Mouse (Mus musculus) hindbrain, postnatal 0 days (tissue): ENCODE measurements around the gene Tmed11. TPM values are rescaled to one million over a fixed set of nuclear protein-coding genes. Genes with fewer than 3 reads are reported as not detected.
A peak's percentile ranks its signal among the peaks of the same experiment; 100 is the strongest.
"Not testable (repeated sequence)": the region's sequence is repeated elsewhere in the genome, so short reads cannot be mapped to it uniquely, and the experiment has no call there.

Experiments
- ATAC-seq: fragments of 200-750 bp; cut with Nextera tagmentation; 2 replicates; pipeline ENCODE4 v1.8.0; 2017; ENCODE audit warnings: mild to moderate bottlenecking, moderate TSS enrichment, moderate library complexity
- DNase-seq: peaks from one replicate; pipeline ENCODE4 v3.0.0-alpha.2; 2015; ENCODE audit warnings: low spot score
- H3K27ac ChIP-seq: fragments of 300-500 bp; sonication (generic); 2 replicates; pipeline ENCODE4 v1.5.1; 2014; ENCODE audit warnings: mild to moderate bottlenecking
- H3K27me3 ChIP-seq: fragments of 300-500 bp; sonication (generic); 2 replicates; pipeline ENCODE4 v1.6.1; 2014; ENCODE audit warnings: low read length, mixed read lengths; ENCODE audit not compliant: insufficient read depth
- H3K36me3 ChIP-seq: fragments of 300-500 bp; sonication (generic); 2 replicates; pipeline ENCODE4 v1.6.1; 2014; ENCODE audit warnings: low read length, mixed read lengths; ENCODE audit not compliant: insufficient read depth
- H3K4me1 ChIP-seq: fragments of 300-500 bp; sonication (generic); 2 replicates; pipeline ENCODE4 v1.6.1; 2014; ENCODE audit warnings: antibody characterized with exemption, low read length, mixed read lengths; ENCODE audit not compliant: insufficient read depth
- H3K4me2 ChIP-seq: fragments of 300-500 bp; sonication (generic); 2 replicates; pipeline ENCODE4 v1.6.1; 2014; ENCODE audit warnings: low read depth, mild to moderate bottlenecking, low read length, moderate library complexity, mixed read lengths
- H3K4me3 ChIP-seq: fragments of 300-500 bp; sonication (generic); 2 replicates; pipeline ENCODE4 v1.5.1; 2014; ENCODE audit warnings: low read length
- H3K9ac ChIP-seq: fragments of 300-500 bp; sonication (generic); replicated peaks from 2 replicates; pipeline ENCODE4 v1.6.1; 2014; ENCODE audit warnings: mild to moderate bottlenecking, low read length, moderate library complexity, mixed read lengths
- H3K9me3 ChIP-seq: fragments of 300-500 bp; sonication (generic); 2 replicates; pipeline ENCODE4 v1.6.1; 2016; ENCODE audit warnings: low read length, mixed read lengths
- CTCF ChIP-seq: IDR thresholded peaks from 2 replicates; pipeline ENCODE4 v1.5.1; 2016; ENCODE audit warnings: antibody characterized with exemption, control low read depth, low read depth
- WGBS: fragments of 180-500 bp; shearing (Covaris S2); extraction: QIAGEN DNeasy Blood & Tissue Kit; methylation state at CpG from one replicate; pipeline ENCODE4 v1.1.7; 2014; 5-methylcytosine and 5-hydroxymethylcytosine counted together
- polyA plus RNA-seq: library from polyadenylated mRNA; unstranded; fragments of >200 nt; fragmentation: Nextera tagmentation; extraction: Ambion mirVana; gene quantifications from 2 replicates; pipeline ENCODE4 v1.2.1, GENCODE M21; 2015
- total RNA-seq: library from RNA; depleted of rRNA; stranded (reverse); fragments of >200 nt; gene quantifications from 2 replicates; pipeline ENCODE4 v1.2.3, GENCODE M21; 2014

Tmed11 gene
- total and polyA plus RNA-seq, 2 experiments from 2014 or later = not detected

GRCm38 (mm10) chr5:108760002-108760401 is 35.2 kb downstream of the Tmed11 start:
- TF ChIP-seq CTCF = no peak
- no peak overlapping the region for H3K9ac ChIP-seq
- no peaks in the 10 kb centered on the region for H3K27me3 ChIP-seq
- no peak overlapping the region for H3K4me3 ChIP-seq
- 84% methylated on average over 2 of the region's 2 CpGs for WGBS
- H3K27ac ChIP-seq = no peak overlapping the region
- H3K4me1 ChIP-seq = no peaks in the 10 kb centered on the region
- no peaks in the 10 kb centered on the region for H3K36me3 ChIP-seq
- DNase-seq (no peak), ATAC-seq (no peak)
- H3K9me3 ChIP-seq = no peaks in the 10 kb centered on the region
- no peak overlapping the region for H3K4me2 ChIP-seq

GRCm38 (mm10) chr5:108758396-108758795 is 36.8 kb downstream of the Tmed11 start:
- H3K9ac ChIP-seq = no peak overlapping the region
- H3K4me3 ChIP-seq = no peak overlapping the region
- ATAC-seq = no peak
- H3K27ac ChIP-seq = no peak overlapping the region
- WGBS = 57% methylated on average over 3 of the region's 3 CpGs
- no peaks in the 10 kb centered on the region for H3K36me3 ChIP-seq
- no peaks in the 10 kb centered on the region for H3K9me3 ChIP-seq
- TF ChIP-seq CTCF = peak; percentile 39
- no peaks in the 10 kb centered on the region for H3K27me3 ChIP-seq
- no peak overlapping the region for H3K4me2 ChIP-seq
- no peaks in the 10 kb centered on the region for H3K4me1 ChIP-seq
- DNase-seq = peak; percentile 14

GRCm38 (mm10) chr5:108751258-108751657 is 43.9 kb downstream of the Tmed11 start:
- not testable (repeated sequence) for H3K27ac ChIP-seq, H3K4me2 ChIP-seq, H3K4me3 ChIP-seq, H3K27me3 ChIP-seq, ATAC-seq, DNase-seq, H3K4me1 ChIP-seq, H3K9ac ChIP-seq, H3K36me3 ChIP-seq, H3K9me3 ChIP-seq
- 85% methylated on average over 4 of the region's 4 CpGs for WGBS

GRCm38 (mm10) chr5:108750328-108751210 is 44.6 kb downstream of the Tmed11 start:
- DNase-seq (no peak), ATAC-seq (no peak)
- 76% methylated on average over 5 of the region's 5 CpGs for WGBS
- no peaks in the 10 kb centered on the region for H3K9me3 ChIP-seq
- TF ChIP-seq CTCF = no peak
- no peak overlapping the region for H3K4me2 ChIP-seq
- no peak overlapping the region for H3K9ac ChIP-seq
- H3K36me3 ChIP-seq = no peaks in the 10 kb centered on the region
- no peak overlapping the region for H3K27ac ChIP-seq
- no peaks in the 10 kb centered on the region for H3K4me1 ChIP-seq
- no peaks in the 10 kb centered on the region for H3K27me3 ChIP-seq
- no peak overlapping the region for H3K4me3 ChIP-seq

- 87% methylated on average over 3 of the region's 3 CpGs for WGBS
- DNase-seq (no peak), ATAC-seq (no peak)
- TF ChIP-seq CTCF = no peak
- Histone ChIP-seq H3K4me2 (no peak overlapping the region), H3K27ac (no peak overlapping the region), H3K9me3 (no peaks in the 10 kb centered on the region), H3K9ac (no peak overlapping the region), H3K4me1 (no peaks in the 10 kb centered on the region), H3K4me3 (no peak overlapping the region), H3K27me3 (no peaks in the 10 kb centered on the region), H3K36me3 (no peaks in the 10 kb centered on the region)
Measured at GRCm38 (mm10) chr5:108744629-108745028, 50.5 kb downstream of the Tmed11 start.

- no peak overlapping the region for H3K4me2 ChIP-seq
- no peak; the same call in 1 of the 2 replicates for TF ChIP-seq CTCF
- DNase-seq (no peak), ATAC-seq (no peak)
- H3K27ac ChIP-seq = no peak overlapping the region
- no peaks in the 10 kb centered on the region for H3K27me3 ChIP-seq
- H3K9ac ChIP-seq = no peak overlapping the region
- 66% methylated on average over 2 of the region's 2 CpGs for WGBS
- no peaks in the 10 kb centered on the region for H3K9me3 ChIP-seq
- H3K4me3 ChIP-seq = no peak overlapping the region
- no peaks in the 10 kb centered on the region for H3K4me1 ChIP-seq
- no peaks in the 10 kb centered on the region for H3K36me3 ChIP-seq
Measured at GRCm38 (mm10) chr5:108743856-108744255, 51.3 kb downstream of the Tmed11 start.

GRCm38 (mm10) chr5:108742596-108742995 is 52.6 kb downstream of the Tmed11 start:
- no peak for TF ChIP-seq CTCF
- no peaks in the 10 kb centered on the region for H3K4me1 ChIP-seq
- H3K36me3 ChIP-seq = no peaks in the 10 kb centered on the region
- no peaks in the 10 kb centered on the region for H3K9me3 ChIP-seq
- no peak overlapping the region for H3K9ac ChIP-seq
- DNase-seq (no peak), ATAC-seq (no peak)
- H3K27me3 ChIP-seq = no peaks in the 10 kb centered on the region
- no peak overlapping the region for H3K27ac ChIP-seq
- WGBS = 69% methylated on average over 2 of the region's 2 CpGs
- no peak overlapping the region for H3K4me3 ChIP-seq
- no peak overlapping the region for H3K4me2 ChIP-seq
